Mouse (Mus musculus) lung, embryonic 16.5 days (tissue): Measurements from ENCODE around the gene Ubr3. TPM values are rescaled to one million over a fixed set of nuclear protein-coding genes. Genes with fewer than 3 reads are reported as not detected.

Experiments used
- ATAC-seq: fragments of 200-750 bp; cut with Nextera tagmentation; 2 replicates; pipeline ENCODE4 v1.8.0; 2017; ENCODE audit warnings: low read depth, mild to moderate bottlenecking, moderate library complexity
- H3K27ac ChIP-seq: fragments of 300-500 bp; sonication (generic); 2 replicates; pipeline ENCODE4 v1.5.1; 2014; ENCODE audit warnings: mild to moderate bottlenecking, control low read depth, low read length
- H3K27me3 ChIP-seq: fragments of 300-500 bp; sonication (generic); 2 replicates; pipeline ENCODE4 v1.6.1; 2014; ENCODE audit warnings: low read depth, low read length, mixed read lengths; ENCODE audit not compliant: control insufficient read depth, insufficient read depth
- H3K36me3 ChIP-seq: fragments of 300-500 bp; sonication (generic); 2 replicates; pipeline ENCODE4 v1.6.1; 2014; ENCODE audit warnings: low read length; ENCODE audit not compliant: control insufficient read depth, insufficient read depth
- H3K4me1 ChIP-seq: fragments of 300-500 bp; sonication (generic); replicated peaks from 2 replicates; pipeline ENCODE4 v1.6.1; 2014; ENCODE audit warnings: low read length, mixed read lengths; ENCODE audit not compliant: control insufficient read depth, insufficient read depth
- H3K4me2 ChIP-seq: fragments of 300-500 bp; sonication (generic); 2 replicates; pipeline ENCODE4 v1.6.1; 2014; ENCODE audit warnings: low read depth, low read length, control low read depth
- H3K4me3 ChIP-seq: fragments of 300-500 bp; sonication (generic); 2 replicates; pipeline ENCODE4 v1.5.1; 2014; ENCODE audit warnings: mild to moderate bottlenecking, low read length, control low read depth
- H3K9ac ChIP-seq: fragments of 300-500 bp; sonication (generic); 2 replicates; pipeline ENCODE4 v1.6.1; 2014; ENCODE audit warnings: low read length, control low read depth
- H3K9me3 ChIP-seq: fragments of 300-500 bp; sonication (generic); 2 replicates; pipeline ENCODE4 v1.6.1; 2016; ENCODE audit warnings: low read length; ENCODE audit not compliant: control insufficient read depth
- WGBS: fragments of 180-500 bp; shearing (Covaris S2); extraction: QIAGEN DNeasy Blood & Tissue Kit; methylation state at CpG from one replicate; pipeline ENCODE4 v1.1.7; 2014; 5-methylcytosine and 5-hydroxymethylcytosine counted together
- polyA plus RNA-seq: library from polyadenylated mRNA; unstranded; fragments of >200 nt; fragmentation: Nextera tagmentation; extraction: Ambion mirVana; gene quantifications from 2 replicates; pipeline ENCODE4 v1.2.1, GENCODE M21; 2015

Gene Ubr3
- polyA plus RNA-seq, 1 experiment from 2014 or later, result 12.7 TPM

GRCm38 (mm10) chr2:70035358-70035757 is 138.3 kb downstream of the Ubr3 start:
- Histone ChIP-seq H3K9me3 (no peaks in the 10 kb centered on the region), H3K27ac (no peak overlapping the region), H3K4me1 (no peaks in the 10 kb centered on the region), H3K4me2 (no peak overlapping the region), H3K36me3 (no peaks in the 10 kb centered on the region), H3K9ac (no peak overlapping the region), H3K4me3 (no peak overlapping the region), H3K27me3 (no peaks in the 10 kb centered on the region)
- ATAC-seq, result no peak
- 50% methylated on average over 1 of the region's 1 CpGs for WGBS

DNA sequence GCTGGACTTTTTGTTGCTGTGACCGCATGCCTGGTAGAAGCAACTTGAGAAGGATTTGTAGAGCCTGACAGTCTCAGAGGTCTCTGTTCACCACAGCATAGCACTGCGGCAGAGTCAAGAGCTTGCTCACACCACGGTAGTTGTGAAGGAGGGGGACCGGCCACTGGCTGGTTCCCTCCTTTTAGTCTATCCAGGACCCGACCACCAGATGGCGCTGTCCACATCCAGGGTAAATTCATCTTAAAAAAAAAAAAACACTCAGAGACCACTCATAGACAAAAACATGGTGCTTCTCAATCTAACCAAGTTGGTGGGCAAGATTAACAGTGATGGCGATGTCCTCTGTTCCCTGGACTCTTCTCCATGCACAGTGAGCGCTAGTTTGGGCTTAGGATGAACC is 140.2 kb downstream of the Ubr3 start:
- ATAC-seq, result no peak
- no peaks in the 10 kb centered on the region for H3K4me1 ChIP-seq
- H3K36me3 ChIP-seq, result no peaks in the 10 kb centered on the region
- no peak overlapping the region for H3K4me2 ChIP-seq
- H3K9ac ChIP-seq, result no peak overlapping the region
- WGBS, result 74% methylated on average over 8 of the region's 8 CpGs
- H3K27ac ChIP-seq, result no peak overlapping the region
- no peaks in the 10 kb centered on the region for H3K27me3 ChIP-seq
- H3K4me3 ChIP-seq, result no peak overlapping the region
- no peaks in the 10 kb centered on the region for H3K9me3 ChIP-seq

- ATAC-seq, result no peak
- Histone ChIP-seq H3K9me3 (no peaks in the 10 kb centered on the region), H3K9ac (no peak within 1 kb of the TSS), H3K4me2 (no peak within 1 kb of the TSS), H3K27me3 (no peaks in the 10 kb centered on the region), H3K4me1 (no peaks in the 10 kb centered on the region), H3K4me3 (no peak within 1 kb of the TSS), H3K27ac (no peak within 1 kb of the TSS), H3K36me3 (no peaks in the 10 kb centered on the region)
- WGBS, result 29% methylated on average over 7 of the region's 7 CpGs
These were observed 141.7 kb downstream of the Ubr3 start, which contains the start of gene Myo3b for GRCm38 (mm10) chr2:70038752-70039151. Myo3b (plus strand) TSS chr2:70039126.

DNA sequence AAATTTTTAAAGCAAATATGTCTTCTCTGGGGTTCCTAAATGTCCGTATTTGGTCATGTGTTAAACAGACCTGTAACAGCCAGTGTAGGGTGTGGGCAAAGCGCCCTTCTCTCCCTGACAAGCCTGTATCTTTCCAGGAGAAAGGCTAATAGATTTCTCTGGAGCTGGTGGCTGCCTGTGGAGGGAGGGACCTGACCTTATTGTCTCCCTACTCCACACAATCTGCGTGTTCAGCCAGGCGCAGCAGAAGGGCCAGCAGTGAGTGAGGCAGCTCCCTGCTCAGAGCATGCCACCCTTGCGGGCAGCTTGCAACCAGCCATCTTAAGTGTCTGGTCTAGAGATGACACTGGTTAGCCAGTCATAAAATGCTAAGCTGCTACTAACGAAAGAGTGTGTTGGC is 147.4 kb downstream of the Ubr3 start:
- Histone ChIP-seq H3K9ac (no peak overlapping the region), H3K36me3 (no peaks in the 10 kb centered on the region), H3K27ac (no peak overlapping the region), H3K4me2 (no peak overlapping the region), H3K4me1 (no peaks in the 10 kb centered on the region), H3K9me3 (no peaks in the 10 kb centered on the region), H3K27me3 (no peaks in the 10 kb centered on the region), H3K4me3 (no peak overlapping the region)
- ATAC-seq, result no peak
- 66% methylated on average over 6 of the region's 6 CpGs for WGBS

DNA sequence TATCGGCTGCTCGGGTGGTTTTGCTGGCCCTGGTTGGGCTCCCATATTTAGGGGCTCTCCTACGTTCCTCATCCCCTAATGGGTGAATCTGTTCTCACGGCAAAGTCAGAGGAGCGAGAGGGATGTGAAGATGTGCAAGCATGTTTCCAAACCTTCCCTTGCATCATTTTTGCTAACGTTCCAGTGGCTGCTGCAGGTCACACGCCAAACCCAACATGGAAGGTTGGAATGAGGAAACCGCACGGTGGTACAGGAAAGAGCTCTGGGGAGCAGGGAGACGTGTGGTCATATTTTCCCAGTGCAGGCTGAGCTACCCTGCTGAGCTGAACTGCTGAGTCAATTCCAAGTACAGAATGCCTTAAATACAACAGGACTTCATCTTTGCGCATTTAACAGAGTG is 150.8 kb downstream of the Ubr3 start:
- no peak overlapping the region for H3K9ac ChIP-seq
- 84% methylated on average over 11 of the region's 11 CpGs for WGBS
- no peak for ATAC-seq
- H3K4me1 ChIP-seq, result no peaks in the 10 kb centered on the region
- no peaks in the 10 kb centered on the region for H3K27me3 ChIP-seq
- H3K4me2 ChIP-seq, result no peak overlapping the region
- no peaks in the 10 kb centered on the region for H3K36me3 ChIP-seq
- no peak overlapping the region for H3K4me3 ChIP-seq
- no peaks in the 10 kb centered on the region for H3K9me3 ChIP-seq
- H3K27ac ChIP-seq, result no peak overlapping the region

GRCm38 (mm10) chr2:70053803-70054202 is 156.8 kb downstream of the Ubr3 start:
- H3K27me3 ChIP-seq, result no peaks in the 10 kb centered on the region
- no peak for ATAC-seq
- no peak overlapping the region for H3K9ac ChIP-seq
- no peak overlapping the region for H3K4me2 ChIP-seq
- H3K4me1 ChIP-seq, result no peaks in the 10 kb centered on the region
- no peaks in the 10 kb centered on the region for H3K9me3 ChIP-seq
- H3K27ac ChIP-seq, result no peak overlapping the region
- no peak overlapping the region for H3K4me3 ChIP-seq
- H3K36me3 ChIP-seq, result no peaks in the 10 kb centered on the region
- 79% methylated on average over 9 of the region's 9 CpGs for WGBS

GRCm38 (mm10) chr2:70058201-70058600 is 161.2 kb downstream of the Ubr3 start:
- 92% methylated on average over 4 of the region's 4 CpGs for WGBS
- no peaks in the 10 kb centered on the region for H3K9me3 ChIP-seq
- H3K9ac ChIP-seq, result no peak overlapping the region
- no peak for ATAC-seq
- no peaks in the 10 kb centered on the region for H3K4me1 ChIP-seq
- no peaks in the 10 kb centered on the region for H3K27me3 ChIP-seq
- H3K4me2 ChIP-seq, result no peak overlapping the region
- no peak overlapping the region for H3K27ac ChIP-seq
- H3K4me3 ChIP-seq, result no peak overlapping the region
- no peaks in the 10 kb centered on the region for H3K36me3 ChIP-seq

- ATAC-seq, result no peak
- Histone ChIP-seq H3K27ac (no peak overlapping the region), H3K36me3 (no peaks in the 10 kb centered on the region), H3K4me3 (no peak overlapping the region), H3K4me2 (no peak overlapping the region), H3K9me3 (no peaks in the 10 kb centered on the region), H3K9ac (no peak overlapping the region), H3K4me1 (no peaks in the 10 kb centered on the region), H3K27me3 (no peaks in the 10 kb centered on the region)
- WGBS, result 32% methylated on average over 11 of the region's 11 CpGs
These were observed 163.6 kb downstream of the Ubr3 start for GRCm38 (mm10) chr2:70060359-70061345.

GRCm38 (mm10) chr2:70065116-70065515 is 168.1 kb downstream of the Ubr3 start:
- 74% methylated on average over 6 of the region's 6 CpGs for WGBS
- Histone ChIP-seq H3K4me1 (no peaks in the 10 kb centered on the region), H3K4me3 (no peak overlapping the region), H3K27me3 (no peaks in the 10 kb centered on the region), H3K9me3 (no peaks in the 10 kb centered on the region), H3K4me2 (no peak overlapping the region), H3K36me3 (no peaks in the 10 kb centered on the region), H3K9ac (no peak overlapping the region), H3K27ac (no peak overlapping the region)
- no peak for ATAC-seq
